Mouse (Mus musculus): Measurements from ENCODE around the gene Acot7. TPM values are rescaled to one million over a fixed set of nuclear protein-coding genes. Genes with fewer than 3 reads are reported as not detected.

Gene Acot7
- polyA plus RNA-seq, 1 experiment from 2014 or later: 11.9 TPM

DNA sequence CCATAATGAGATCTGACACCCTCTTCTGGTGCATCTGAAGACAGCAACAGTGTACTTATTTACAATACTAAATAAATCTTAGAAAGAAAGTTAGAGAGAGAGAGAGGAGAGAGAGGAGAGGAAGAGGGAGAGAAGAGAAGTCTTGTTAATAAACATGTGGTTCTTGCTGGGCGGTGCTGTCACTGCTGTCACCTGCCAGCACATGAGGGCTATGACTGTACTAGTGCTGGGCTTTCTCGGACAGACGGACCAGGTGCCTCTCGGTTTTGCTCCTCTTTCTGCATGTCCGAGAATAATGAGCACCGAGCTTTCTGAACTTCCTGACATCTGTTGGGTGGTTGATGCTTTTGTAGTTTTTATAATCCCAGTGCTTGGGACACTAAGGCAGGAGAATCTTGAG lies 72.7 kb downstream of the Acot7 start:
- Histone ChIP-seq H3K4me1 (ENCODE audit: control insufficient read depth, low read depth, low read length) (no peaks in the 10 kb centered on the region; the same call in 1 of the 2 replicates), H3K4me2 (ENCODE audit: low read depth, low read length) (no peak overlapping the region), H3K27ac (ENCODE audit: low read length) (no peak overlapping the region), H3K36me3 (ENCODE audit: control insufficient read depth, insufficient read depth) (no peaks in the 10 kb centered on the region), H3K27me3 (ENCODE audit: control insufficient read depth, insufficient read depth, low read depth, low read length) (no peaks in the 10 kb centered on the region), H3K4me3 (ENCODE audit: low read depth, low read length) (no peak overlapping the region), H3K9me3 (replicated peaks; ENCODE audit: control insufficient read depth, low read length) (no peaks in the 10 kb centered on the region), H3K9ac (ENCODE audit: low read depth, low read length) (no peak overlapping the region)
- ATAC-seq (ENCODE audit: low read depth): no peak
- 72% methylated on average over 6 of the region's 6 CpGs for WGBS (ENCODE audit: insufficient replicate concordance)

- Histone ChIP-seq H3K36me3 (ENCODE audit: control insufficient read depth, insufficient read depth) (no peaks in the 10 kb centered on the region), H3K9ac (ENCODE audit: low read depth, low read length) (no peak overlapping the region), H3K27ac (ENCODE audit: low read length) (no peak overlapping the region), H3K27me3 (ENCODE audit: control insufficient read depth, insufficient read depth, low read depth, low read length) (no peaks in the 10 kb centered on the region), H3K4me3 (ENCODE audit: low read depth, low read length) (no peak overlapping the region), H3K4me2 (ENCODE audit: low read depth, low read length) (no peak overlapping the region), H3K9me3 (replicated peaks; ENCODE audit: control insufficient read depth, low read length) (no peaks in the 10 kb centered on the region), H3K4me1 (ENCODE audit: control insufficient read depth, low read depth, low read length) (peaks cover 8% of the 10 kb centered on the region)
- 71% methylated on average over 9 of the region's 9 CpGs for WGBS (ENCODE audit: insufficient replicate concordance)
- no peak for ATAC-seq (ENCODE audit: low read depth)
Measured at GRCm38 (mm10) chr4:152253183-152253759, 75.3 kb downstream of the Acot7 start.

GRCm38 (mm10) chr4:152257070-152257469 lies 79.1 kb downstream of the Acot7 start:
- no peaks in the 10 kb centered on the region for H3K9me3 ChIP-seq (replicated peaks; ENCODE audit: control insufficient read depth, low read length)
- peaks cover 8% of the 10 kb centered on the region for H3K4me1 ChIP-seq (ENCODE audit: control insufficient read depth, low read depth, low read length)
- no peak overlapping the region for H3K4me3 ChIP-seq (ENCODE audit: low read depth, low read length)
- no peak overlapping the region for H3K4me2 ChIP-seq (ENCODE audit: low read depth, low read length)
- H3K27ac ChIP-seq (ENCODE audit: low read length): no peak overlapping the region
- peak; percentile 80 for ATAC-seq (ENCODE audit: low read depth)
- H3K27me3 ChIP-seq (ENCODE audit: control insufficient read depth, insufficient read depth, low read depth, low read length): no peaks in the 10 kb centered on the region
- H3K36me3 ChIP-seq (ENCODE audit: control insufficient read depth, insufficient read depth): no peaks in the 10 kb centered on the region
- WGBS (ENCODE audit: insufficient replicate concordance): 17% methylated on average over 6 of the region's 6 CpGs
- H3K9ac ChIP-seq (ENCODE audit: low read depth, low read length): no peak overlapping the region

- Histone ChIP-seq H3K4me2 (ENCODE audit: low read depth, low read length) (no peak overlapping the region), H3K27ac (ENCODE audit: low read length) (no peak overlapping the region), H3K9ac (ENCODE audit: low read depth, low read length) (no peak overlapping the region), H3K4me1 (ENCODE audit: control insufficient read depth, low read depth, low read length) (peaks cover 27% of the 10 kb centered on the region), H3K4me3 (ENCODE audit: low read depth, low read length) (no peak overlapping the region), H3K36me3 (ENCODE audit: control insufficient read depth, insufficient read depth) (no peaks in the 10 kb centered on the region), H3K9me3 (replicated peaks; ENCODE audit: control insufficient read depth, low read length) (no peaks in the 10 kb centered on the region), H3K27me3 (ENCODE audit: control insufficient read depth, insufficient read depth, low read depth, low read length) (no peaks in the 10 kb centered on the region)
- WGBS (ENCODE audit: insufficient replicate concordance): 71% methylated on average over 8 of the region's 8 CpGs
- ATAC-seq (ENCODE audit: low read depth): no peak
Measured at GRCm38 (mm10) chr4:152260451-152260850, 82.5 kb downstream of the Acot7 start.

DNA sequence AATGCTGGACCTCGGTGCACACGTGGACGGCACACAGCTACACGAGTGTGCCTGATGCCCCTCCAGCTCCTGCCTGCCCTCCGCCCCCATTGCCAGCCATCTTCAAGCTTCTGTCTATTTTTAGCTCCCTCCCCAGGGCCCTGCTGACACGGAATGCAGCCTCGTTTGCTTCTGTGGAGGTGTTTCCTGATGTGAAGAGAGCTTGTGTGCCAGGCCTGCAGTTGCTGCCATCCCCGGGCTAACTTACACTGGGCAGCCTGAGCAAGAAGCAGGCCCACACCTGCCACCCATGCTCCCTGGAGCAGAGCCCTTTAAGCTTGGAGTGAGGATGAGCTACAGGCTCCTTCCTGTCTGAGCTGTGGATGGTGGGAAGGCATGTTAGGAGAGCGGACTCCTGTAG lies 84.3 kb downstream of the Acot7 start:
- Histone ChIP-seq H3K36me3 (ENCODE audit: control insufficient read depth, insufficient read depth) (no peaks in the 10 kb centered on the region), H3K27me3 (ENCODE audit: control insufficient read depth, insufficient read depth, low read depth, low read length) (no peaks in the 10 kb centered on the region), H3K4me3 (ENCODE audit: low read depth, low read length) (no peak overlapping the region), H3K4me2 (ENCODE audit: low read depth, low read length) (no peak overlapping the region), H3K27ac (ENCODE audit: low read length) (no peak overlapping the region), H3K4me1 (ENCODE audit: control insufficient read depth, low read depth, low read length) (peaks cover 24% of the 10 kb centered on the region), H3K9me3 (replicated peaks; ENCODE audit: control insufficient read depth, low read length) (no peaks in the 10 kb centered on the region), H3K9ac (ENCODE audit: low read depth, low read length) (no peak overlapping the region)
- no peak for ATAC-seq (ENCODE audit: low read depth)
- 65% methylated on average over 9 of the region's 9 CpGs for WGBS (ENCODE audit: insufficient replicate concordance)

GRCm38 (mm10) chr4:152263089-152263488 lies 85.2 kb downstream of the Acot7 start:
- ATAC-seq (ENCODE audit: low read depth): peak; percentile 55
- Histone ChIP-seq H3K9ac (ENCODE audit: low read depth, low read length) (no peak overlapping the region), H3K4me3 (ENCODE audit: low read depth, low read length) (no peak overlapping the region), H3K4me2 (ENCODE audit: low read depth, low read length) (0 out of 2 replicates have a peak overlapping the region, but pooled peaks have one; percentile 18), H3K36me3 (ENCODE audit: control insufficient read depth, insufficient read depth) (no peaks in the 10 kb centered on the region), H3K4me1 (ENCODE audit: control insufficient read depth, low read depth, low read length) (peaks cover 19% of the 10 kb centered on the region), H3K27ac (ENCODE audit: low read length) (no peak overlapping the region), H3K9me3 (replicated peaks; ENCODE audit: control insufficient read depth, low read length) (no peaks in the 10 kb centered on the region), H3K27me3 (ENCODE audit: control insufficient read depth, insufficient read depth, low read depth, low read length) (no peaks in the 10 kb centered on the region)
- WGBS (ENCODE audit: insufficient replicate concordance): 35% methylated on average over 9 of the region's 9 CpGs

- Histone ChIP-seq H3K4me2 (ENCODE audit: low read depth, low read length) (peak overlapping the region; percentile 18; the same call in 1 of the 2 replicates), H3K27me3 (ENCODE audit: control insufficient read depth, insufficient read depth, low read depth, low read length) (no peaks in the 10 kb centered on the region), H3K4me1 (ENCODE audit: control insufficient read depth, low read depth, low read length) (peaks cover 19% of the 10 kb centered on the region), H3K36me3 (ENCODE audit: control insufficient read depth, insufficient read depth) (no peaks in the 10 kb centered on the region), H3K9ac (ENCODE audit: low read depth, low read length) (peak overlapping the region; percentile 22; the same call in 1 of the 2 replicates), H3K27ac (ENCODE audit: low read length) (no peak overlapping the region), H3K4me3 (ENCODE audit: low read depth, low read length) (no peak overlapping the region), H3K9me3 (replicated peaks; ENCODE audit: control insufficient read depth, low read length) (no peaks in the 10 kb centered on the region)
- WGBS (ENCODE audit: insufficient replicate concordance): 39% methylated on average over 10 of the region's 10 CpGs
- peak; percentile 65 for ATAC-seq (ENCODE audit: low read depth)
Measured at GRCm38 (mm10) chr4:152263512-152264176, 85.7 kb downstream of the Acot7 start.

GRCm38 (mm10) chr4:152264177-152264530 lies 86.2 kb downstream of the Acot7 start:
- Histone ChIP-seq H3K27me3 (ENCODE audit: control insufficient read depth, insufficient read depth, low read depth, low read length) (no peaks in the 10 kb centered on the region), H3K36me3 (ENCODE audit: control insufficient read depth, insufficient read depth) (no peaks in the 10 kb centered on the region), H3K4me2 (ENCODE audit: low read depth, low read length) (no peak overlapping the region; the same call in 1 of the 2 replicates), H3K27ac (ENCODE audit: low read length) (no peak overlapping the region), H3K4me3 (ENCODE audit: low read depth, low read length) (no peak overlapping the region), H3K4me1 (ENCODE audit: control insufficient read depth, low read depth, low read length) (peaks cover 19% of the 10 kb centered on the region), H3K9me3 (replicated peaks; ENCODE audit: control insufficient read depth, low read length) (no peaks in the 10 kb centered on the region), H3K9ac (ENCODE audit: low read depth, low read length) (peak overlapping the region; percentile 22; the same call in 1 of the 2 replicates)
- ATAC-seq (ENCODE audit: low read depth): no peak
- 53% methylated on average over 4 of the region's 4 CpGs for WGBS (ENCODE audit: insufficient replicate concordance)

DNA sequence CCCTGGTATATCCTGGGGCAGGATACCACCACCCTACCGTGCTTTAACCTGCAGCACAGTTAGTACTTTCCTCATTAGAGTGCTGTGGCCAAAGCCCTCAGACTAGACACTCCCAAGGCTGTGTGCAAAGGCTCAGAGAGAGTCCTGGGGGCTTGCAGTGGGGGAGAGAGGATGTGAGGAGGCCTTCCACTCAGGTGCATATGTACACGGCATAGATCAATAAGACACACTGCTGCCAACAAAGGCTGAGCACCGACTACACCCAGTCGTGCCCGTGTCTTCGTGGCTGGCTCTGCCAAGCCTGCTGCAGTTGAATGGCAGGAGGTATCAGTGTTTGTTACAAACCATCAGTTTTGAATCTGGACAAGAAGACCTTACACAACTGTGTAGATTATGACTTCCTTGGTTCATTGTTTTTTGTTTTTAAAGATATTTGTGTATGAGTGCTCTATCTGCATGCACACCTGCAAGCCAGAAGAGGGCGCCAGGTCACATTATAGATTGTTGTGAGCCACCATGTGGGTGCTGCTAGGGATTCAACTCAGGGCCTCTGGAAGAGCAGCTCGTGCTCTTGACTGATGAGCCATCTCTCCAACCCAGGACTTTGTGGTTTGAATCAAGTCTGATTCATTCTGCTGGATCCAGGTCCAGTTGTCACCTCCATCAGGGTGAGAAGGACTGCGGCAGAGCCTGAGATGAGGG lies 87.1 kb downstream of the Acot7 start:
- H3K4me3 ChIP-seq (ENCODE audit: low read depth, low read length): no peak overlapping the region
- no peak overlapping the region for H3K9ac ChIP-seq (ENCODE audit: low read depth, low read length)
- peaks cover 19% of the 10 kb centered on the region for H3K4me1 ChIP-seq (ENCODE audit: control insufficient read depth, low read depth, low read length)
- ATAC-seq (ENCODE audit: low read depth): no peak
- H3K9me3 ChIP-seq (replicated peaks; ENCODE audit: control insufficient read depth, low read length): no peaks in the 10 kb centered on the region
- no peak overlapping the region for H3K4me2 ChIP-seq (ENCODE audit: low read depth, low read length)
- 73% methylated on average over 9 of the region's 9 CpGs for WGBS (ENCODE audit: insufficient replicate concordance)
- no peak overlapping the region for H3K27ac ChIP-seq (ENCODE audit: low read length)
- no peaks in the 10 kb centered on the region for H3K36me3 ChIP-seq (ENCODE audit: control insufficient read depth, insufficient read depth)
- H3K27me3 ChIP-seq (ENCODE audit: control insufficient read depth, insufficient read depth, low read depth, low read length): no peaks in the 10 kb centered on the region
